Mouse (Mus musculus): ENCODE data around the gene Gm14597.
"Not testable (repeated sequence)": the region's sequence is repeated elsewhere in the genome, so short reads cannot be mapped to it uniquely, and the experiment has no call there.

Gm14597 gene

DNA sequence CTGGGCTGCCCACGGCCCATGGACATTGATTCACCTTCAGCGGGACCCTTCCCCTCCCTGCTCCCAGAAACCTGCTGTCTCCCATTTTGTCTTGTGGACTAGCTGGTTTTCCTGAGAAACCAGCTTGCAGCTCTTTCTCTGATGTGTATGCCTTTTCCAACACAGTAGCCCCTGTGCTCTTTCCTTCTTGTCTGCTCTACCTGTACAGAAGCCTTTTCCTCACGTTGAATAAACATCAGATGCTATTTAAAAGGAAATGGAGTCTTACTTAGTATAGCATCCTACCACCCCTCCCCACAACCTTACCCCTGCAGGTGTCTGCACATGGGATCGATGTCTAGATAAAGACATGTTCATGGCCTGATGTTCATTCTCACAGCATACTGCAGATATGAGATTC is at the start of gene Gm14597:
TSS of gene Gm14597 (minus strand) at position 101 of the 400 bp plus-strand sequence.
- not testable (repeated sequence) for DNase-seq (ENCODE audit: low spot score in 2 of 2)

DNA sequence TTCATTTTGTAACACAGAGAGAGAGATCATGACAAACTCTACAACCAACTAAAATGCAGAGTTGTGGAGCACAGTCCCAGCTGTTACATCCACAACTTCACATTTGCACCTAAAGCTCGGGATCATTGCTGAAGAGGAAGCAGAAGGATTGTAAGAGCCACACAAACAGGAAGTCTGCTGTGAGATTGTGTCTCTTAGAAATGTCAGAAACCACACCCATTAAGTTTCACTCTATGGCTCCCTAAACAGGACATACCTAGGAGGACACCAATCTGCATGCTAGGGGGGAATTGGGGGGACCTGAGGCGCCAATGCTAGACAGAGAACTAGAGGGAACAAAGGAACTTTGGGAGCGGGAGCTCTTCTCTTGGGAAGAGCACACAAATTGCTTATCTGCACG is 44.1 kb upstream of the Gm14597 start:
- not testable (repeated sequence) for DNase-seq (ENCODE audit: low spot score in 2 of 2)

- no peak for DNase-seq (ENCODE audit: low spot score in 2 of 2)
Observed at GRCm38 (mm10) chrX:53645885-53646284, 37.1 kb upstream of the Gm14597 start.

- peak; percentile 60 to 71 for DNase-seq (ENCODE audit: low spot score in 2 of 2)
Observed at GRCm38 (mm10) chrX:53642980-53643961, 34.5 kb upstream of the Gm14597 start, which contains the start of gene Rtl8a. TSS of gene Rtl8a (minus strand) at chrX:53643682.

- DNase-seq (ENCODE audit: low spot score in 2 of 2), result not testable (repeated sequence)
Observed at GRCm38 (mm10) chrX:53642604-53642979, 33.8 kb upstream of the Gm14597 start.

DNA sequence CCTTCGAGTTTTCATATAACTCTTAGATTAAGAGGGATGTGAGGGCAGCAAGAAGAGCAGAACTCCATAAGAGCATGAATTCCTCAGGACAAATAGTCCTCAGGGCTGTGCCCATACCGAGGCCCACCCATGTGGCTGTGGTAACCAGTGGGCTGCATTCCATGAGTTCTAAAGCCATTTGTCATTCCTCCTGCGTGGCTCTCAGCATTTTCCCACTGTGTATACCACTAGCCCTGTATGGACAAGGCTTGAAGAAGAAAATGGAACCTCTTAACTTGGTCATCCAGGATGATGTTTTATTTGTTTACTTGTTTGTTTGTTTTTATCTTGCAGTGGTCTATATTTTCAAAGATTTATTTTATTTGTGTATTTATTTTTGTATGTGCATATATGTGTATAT is 29.3 kb upstream of the Gm14597 start:
- not testable (repeated sequence) for DNase-seq (ENCODE audit: low spot score in 2 of 2)

DNA sequence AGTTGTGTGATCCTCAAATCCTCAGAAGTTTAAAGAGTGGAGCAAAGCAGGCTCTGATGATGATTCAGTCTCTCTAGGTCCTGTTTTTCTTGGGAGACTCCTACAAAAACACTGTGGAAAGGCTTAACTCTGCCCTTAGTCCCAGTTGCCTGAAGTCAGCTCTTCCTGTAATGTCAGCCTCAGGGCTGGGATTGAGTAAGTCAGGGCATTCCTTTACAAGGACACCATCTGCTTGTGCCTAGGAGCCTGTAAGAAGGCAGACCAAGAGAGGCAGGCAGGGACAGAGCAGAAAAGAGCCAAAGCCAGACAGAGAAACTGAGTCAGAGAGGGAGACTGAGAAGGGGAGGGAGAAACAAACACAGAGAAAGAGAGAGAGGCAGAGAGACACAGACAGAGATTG is 2.6 kb upstream of the Gm14597 start:
- DNase-seq (ENCODE audit: low spot score in 2 of 2), result not testable (repeated sequence)

DNA sequence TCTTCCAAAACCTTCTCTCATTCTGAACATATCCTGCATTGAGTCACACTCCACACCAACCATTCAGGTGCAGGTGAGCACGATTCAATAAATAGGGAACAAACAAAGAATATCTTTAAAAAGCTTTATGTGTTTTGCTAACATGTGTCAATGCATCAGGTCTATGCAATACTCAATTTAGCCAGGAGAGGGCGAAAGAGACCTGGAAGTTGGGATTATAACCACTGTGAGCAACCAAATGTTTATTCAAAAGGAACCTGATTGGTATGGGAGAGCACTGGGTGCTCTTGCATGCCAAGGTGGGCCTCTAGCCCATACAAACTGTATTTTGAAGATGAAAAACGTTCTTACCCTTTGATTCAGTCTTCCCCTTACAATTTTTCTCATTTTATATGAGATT is 1.8 kb upstream of the Gm14597 start:
- DNase-seq (ENCODE audit: low spot score in 2 of 2), result peak; percentile 45 to 79

GRCm38 (mm10) chrX:53608122-53608813 is 511 bp downstream of the Gm14597 start:
- peak; percentile 11 to 15 for DNase-seq (ENCODE audit: low spot score in 2 of 2)

- peak; percentile 72 to 75 for DNase-seq (ENCODE audit: low spot score in 2 of 2)
Observed at GRCm38 (mm10) chrX:53607242-53608121, 1.3 kb downstream of the Gm14597 start, which contains the start of gene Rtl8c. TSS of gene Rtl8c (plus strand) at chrX:53608032.

- not testable (repeated sequence) for DNase-seq (ENCODE audit: low spot score in 2 of 2)
Observed at GRCm38 (mm10) chrX:53606176-53606575, 2.6 kb downstream of the Gm14597 start.

DNA sequence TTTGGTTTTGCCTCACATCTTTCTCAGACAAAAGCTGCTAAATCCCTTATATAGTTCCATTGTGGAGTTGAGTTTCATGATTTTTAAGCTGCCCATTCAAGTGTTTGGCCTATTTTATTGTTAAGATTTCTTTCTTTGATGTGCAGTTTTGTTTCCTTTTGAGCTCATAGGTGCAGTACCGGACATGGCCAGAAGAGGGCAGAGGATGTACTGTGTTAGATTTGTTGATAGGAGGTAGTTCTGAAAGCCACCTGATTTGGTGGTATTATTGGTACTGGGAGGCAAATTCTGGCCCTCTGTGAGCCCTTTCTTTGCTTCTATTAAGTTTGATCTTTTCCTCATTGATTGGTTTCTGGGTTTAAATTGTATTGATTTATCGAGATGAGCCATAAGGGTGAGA is 8.8 kb downstream of the Gm14597 start:
- peak; percentile 43 to 72 for DNase-seq (ENCODE audit: low spot score in 2 of 2)

DNA sequence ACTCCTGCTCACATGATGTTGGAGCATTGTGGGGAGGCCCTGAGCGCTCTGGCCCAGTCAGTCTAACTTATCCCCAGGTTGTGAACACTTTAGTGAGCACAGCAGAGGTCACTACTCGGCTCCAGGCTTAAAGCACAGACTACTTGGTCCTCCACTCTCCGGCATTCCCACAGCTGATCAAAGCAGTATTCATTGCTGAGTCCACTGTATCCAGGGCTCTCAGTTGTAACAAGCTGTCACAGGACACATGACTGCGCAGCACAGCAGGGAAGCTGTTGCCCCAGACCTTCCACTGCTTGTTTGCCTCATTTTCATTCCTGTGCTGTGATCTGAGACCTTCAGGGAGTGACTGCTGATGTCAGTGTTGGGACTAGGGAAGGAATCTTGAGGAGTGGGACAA is 25.4 kb downstream of the Gm14597 start:
- DNase-seq (ENCODE audit: low spot score in 2 of 2), result not testable (repeated sequence)

DNA sequence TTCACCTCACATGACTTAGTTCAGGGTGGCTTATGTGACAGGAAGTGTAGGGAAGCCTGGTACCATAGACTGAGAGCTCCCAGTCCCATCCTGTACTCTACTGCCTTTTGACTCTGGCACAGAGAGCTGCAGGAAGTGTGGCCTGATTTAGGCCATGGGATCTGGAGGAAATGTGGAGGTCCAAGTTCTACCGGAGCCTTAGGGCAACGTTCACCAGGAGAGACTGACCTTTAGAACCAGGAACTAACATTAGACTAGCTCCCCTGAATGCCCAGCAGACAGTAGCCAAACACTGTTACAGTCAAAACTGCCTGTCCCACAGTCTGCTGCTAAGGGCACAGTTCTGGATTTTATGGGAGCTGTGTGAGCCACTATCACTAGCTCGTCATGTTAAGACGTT is 27.4 kb downstream of the Gm14597 start:
- DNase-seq (ENCODE audit: low spot score in 2 of 2), result not testable (repeated sequence)

DNA sequence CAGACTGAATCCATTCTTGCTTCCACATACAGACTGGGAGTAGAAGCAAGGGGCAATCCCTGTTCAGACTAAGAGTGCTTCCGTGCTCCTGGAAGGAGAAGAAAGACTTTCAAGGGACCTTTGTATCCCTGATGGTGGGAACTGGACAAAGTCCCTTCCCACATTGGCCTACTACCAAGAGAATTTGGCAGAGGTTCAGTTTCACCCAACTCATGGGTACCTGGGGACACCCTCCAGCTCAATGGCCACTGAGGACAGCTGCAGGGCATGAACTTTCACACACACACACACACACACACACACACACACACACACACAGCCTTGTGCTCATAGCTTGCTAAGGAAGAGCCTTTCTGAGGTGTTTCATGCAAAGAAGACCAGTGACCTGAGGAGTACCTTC is 29.5 kb downstream of the Gm14597 start:
- DNase-seq (ENCODE audit: low spot score in 2 of 2), result no peak
